Mouse (Mus musculus): ENCODE data around the gene Prss57. TPM values are rescaled to one million over a fixed set of nuclear protein-coding genes. Genes with fewer than 3 reads are reported as not detected.

Prss57 gene
- total RNA-seq, 2 experiments from 2014 or later: 0.51 TPM; not detected in 1

DNA sequence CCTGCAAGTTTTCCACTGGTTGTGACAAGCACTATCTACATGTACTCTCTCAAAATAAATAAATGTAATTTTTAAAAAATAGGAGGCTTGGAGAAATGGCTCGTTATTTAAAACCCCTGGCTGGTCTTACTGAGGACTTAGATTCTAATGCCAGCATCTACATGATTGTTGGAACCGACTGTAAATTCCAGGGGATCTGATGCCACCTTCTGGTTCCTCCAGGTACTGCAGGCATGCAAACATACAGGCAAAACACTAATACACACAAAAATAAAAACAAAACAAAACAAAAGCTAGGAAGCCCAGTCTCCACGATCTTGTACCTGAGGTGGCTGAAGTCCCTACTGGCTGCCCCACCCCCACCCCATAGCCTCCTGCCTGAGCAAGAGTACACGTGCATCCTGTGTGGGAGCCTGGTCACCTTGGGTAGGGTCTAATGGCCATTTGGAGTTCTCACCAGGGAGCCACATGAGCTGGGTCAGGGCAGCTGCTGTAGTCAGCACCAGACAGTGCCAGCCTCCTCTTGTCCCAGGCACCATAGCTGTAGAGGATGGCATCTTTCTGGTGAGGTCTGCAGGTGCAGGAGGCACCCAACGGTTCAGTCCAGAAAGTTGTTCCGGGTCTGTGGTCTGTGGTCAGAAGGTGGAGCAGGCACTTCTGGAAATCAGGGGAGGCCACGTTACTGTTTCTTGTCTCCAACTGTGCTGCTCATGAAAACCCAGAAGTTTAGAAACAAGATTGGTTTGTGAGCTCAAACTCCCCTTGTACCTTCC, 2.2 kb downstream of the Prss57 start:
- peak; percentile 80 to 87 for DNase-seq
- intact Hi-C loops (cut with DNase I): loop anchor here (1.0 to 5.0 kb wide), 2 partner anchors 20 to 91 kb away; no protein-coding TSS in a partner anchor

DNA sequence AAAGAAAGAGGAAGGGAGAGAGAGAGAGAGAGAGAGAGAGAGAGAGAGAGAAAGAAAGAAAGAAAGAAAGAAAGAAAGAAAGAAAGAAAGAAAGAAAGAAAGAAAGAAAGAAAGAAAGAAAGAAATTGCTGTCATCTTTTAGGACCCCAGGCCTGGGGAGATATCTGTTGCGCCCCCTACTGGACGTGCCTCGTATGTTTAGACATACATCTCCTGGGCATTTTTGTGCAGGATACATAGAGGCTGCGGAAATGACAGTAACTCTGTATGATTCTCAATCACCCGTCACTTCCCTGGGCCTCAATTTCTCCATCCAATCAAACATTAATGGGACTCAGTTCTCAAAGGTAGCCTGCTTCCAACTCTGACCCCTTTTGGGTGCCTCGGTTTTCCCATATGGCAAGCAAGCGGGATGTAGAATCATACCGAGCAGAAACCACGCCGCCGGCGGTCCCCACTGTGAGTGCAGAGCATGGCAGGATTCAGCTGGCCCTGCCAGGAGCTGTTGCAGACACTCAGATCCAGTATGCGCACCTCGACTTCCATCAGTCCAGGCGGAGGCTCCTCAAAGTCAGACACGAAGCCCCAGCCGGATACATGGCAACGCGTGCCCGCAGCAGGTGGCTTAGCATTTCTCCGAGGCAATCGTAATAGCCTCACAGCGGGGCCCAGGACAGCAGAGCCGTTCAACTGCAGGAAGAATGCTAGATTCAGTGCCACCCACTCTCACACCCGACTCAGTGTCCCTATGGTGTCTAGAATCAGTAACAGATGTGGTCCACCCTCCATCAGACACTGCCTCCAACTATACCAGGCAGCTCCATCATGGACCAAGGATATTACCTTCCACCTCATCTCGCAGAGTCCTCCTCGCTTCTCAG, 6.6 kb downstream of the Prss57 start:
- DNase-seq: no peak
- intact Hi-C loops (cut with DNase I): loop anchor here (5.0 kb wide), 1 partner anchor 33 kb away; no protein-coding TSS in a partner anchor

DNA sequence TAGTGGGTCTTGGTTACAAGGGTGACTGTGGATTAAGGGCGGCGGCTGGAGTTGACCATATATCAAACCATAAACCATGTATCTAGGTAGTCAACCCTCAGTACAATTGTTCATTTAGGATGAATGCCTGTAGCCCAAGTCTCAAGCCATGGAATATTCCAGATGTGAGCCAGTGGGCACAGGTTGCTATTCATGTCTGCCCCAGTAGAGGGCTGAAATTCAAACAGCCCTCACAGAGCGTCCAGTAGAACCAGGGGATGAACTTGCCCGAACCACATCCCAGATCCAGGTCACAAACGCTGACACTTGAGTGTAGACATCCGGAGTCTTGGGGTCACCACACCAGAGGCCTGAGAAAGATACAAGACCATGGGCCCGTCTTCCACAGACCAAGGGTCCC, 7.7 kb downstream of the Prss57 start:
- DNase-seq: no peak
- intact Hi-C loops (cut with DNase I): loop anchor here (5.0 kb wide), 1 partner anchor 34 kb away; no protein-coding TSS in a partner anchor

DNA sequence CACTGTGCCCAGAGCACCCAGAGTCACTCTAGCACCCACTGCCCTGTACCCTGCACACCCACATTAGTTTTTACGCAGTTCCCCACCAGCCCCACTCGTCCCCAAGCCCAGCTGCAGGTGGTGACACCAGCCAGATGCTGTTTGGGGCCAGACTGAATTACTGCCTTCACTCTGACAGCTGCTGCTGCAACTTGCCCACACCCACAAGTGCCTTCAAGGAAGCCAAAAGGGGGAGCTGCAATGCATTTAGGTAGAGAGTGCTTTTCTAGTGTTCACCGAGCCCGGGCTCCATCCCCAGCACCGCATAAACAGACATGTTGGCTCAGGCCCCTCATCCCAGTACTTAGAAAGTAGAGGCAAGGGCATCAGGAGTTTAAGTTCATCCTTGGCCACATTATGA, 8.8 kb downstream of the Prss57 start:
- intact Hi-C loops (cut with DNase I): loop anchor here (5.0 kb wide), 1 partner anchor 35 kb away; no protein-coding TSS in a partner anchor
- no peak for DNase-seq

DNA sequence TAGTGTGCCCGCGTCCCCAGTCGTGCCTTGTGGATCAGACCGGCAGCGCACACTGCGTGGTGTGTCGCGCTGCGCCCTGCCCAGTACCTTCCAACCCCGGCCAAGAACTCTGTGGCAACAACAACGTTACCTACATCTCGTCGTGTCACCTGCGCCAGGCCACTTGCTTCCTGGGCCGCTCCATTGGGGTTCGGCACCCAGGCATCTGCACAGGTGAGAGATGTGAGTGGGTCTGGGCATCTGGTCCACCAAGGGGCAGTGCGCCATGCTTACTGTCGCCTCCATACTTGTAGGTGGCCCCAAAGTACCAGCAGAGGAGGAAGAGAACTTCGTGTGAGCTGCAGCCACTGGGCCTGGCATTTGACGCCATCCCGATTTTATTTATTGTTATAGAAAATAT, 9.6 kb downstream of the Prss57 start:
- intact Hi-C loops (cut with DNase I): loop anchor here (5.0 kb wide), 1 partner anchor 36 kb away; no protein-coding TSS in a partner anchor
- DNase-seq: no peak

DNA sequence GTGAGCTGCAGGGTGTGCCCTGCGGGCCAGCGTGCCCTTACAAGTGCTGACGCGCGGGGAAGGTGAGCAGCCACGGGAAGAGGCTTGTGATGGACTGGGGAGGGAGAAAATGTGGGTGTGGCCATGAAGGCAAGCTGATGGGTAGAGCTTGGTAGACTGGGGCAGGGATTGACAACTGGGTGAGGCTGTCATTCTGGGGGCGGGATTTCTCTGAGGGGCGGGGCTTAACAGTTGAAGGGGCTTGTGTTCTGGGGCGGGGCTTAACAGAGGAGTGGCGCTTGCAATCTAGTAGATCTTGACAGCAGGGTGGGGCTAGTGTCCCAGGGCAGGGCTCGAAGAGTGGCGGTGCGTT, 10.1 kb downstream of the Prss57 start:
- DNase-seq: no peak
- intact Hi-C loops (cut with DNase I): loop anchor here (5.0 kb wide), 1 partner anchor 37 kb away; no protein-coding TSS in a partner anchor

DNA sequence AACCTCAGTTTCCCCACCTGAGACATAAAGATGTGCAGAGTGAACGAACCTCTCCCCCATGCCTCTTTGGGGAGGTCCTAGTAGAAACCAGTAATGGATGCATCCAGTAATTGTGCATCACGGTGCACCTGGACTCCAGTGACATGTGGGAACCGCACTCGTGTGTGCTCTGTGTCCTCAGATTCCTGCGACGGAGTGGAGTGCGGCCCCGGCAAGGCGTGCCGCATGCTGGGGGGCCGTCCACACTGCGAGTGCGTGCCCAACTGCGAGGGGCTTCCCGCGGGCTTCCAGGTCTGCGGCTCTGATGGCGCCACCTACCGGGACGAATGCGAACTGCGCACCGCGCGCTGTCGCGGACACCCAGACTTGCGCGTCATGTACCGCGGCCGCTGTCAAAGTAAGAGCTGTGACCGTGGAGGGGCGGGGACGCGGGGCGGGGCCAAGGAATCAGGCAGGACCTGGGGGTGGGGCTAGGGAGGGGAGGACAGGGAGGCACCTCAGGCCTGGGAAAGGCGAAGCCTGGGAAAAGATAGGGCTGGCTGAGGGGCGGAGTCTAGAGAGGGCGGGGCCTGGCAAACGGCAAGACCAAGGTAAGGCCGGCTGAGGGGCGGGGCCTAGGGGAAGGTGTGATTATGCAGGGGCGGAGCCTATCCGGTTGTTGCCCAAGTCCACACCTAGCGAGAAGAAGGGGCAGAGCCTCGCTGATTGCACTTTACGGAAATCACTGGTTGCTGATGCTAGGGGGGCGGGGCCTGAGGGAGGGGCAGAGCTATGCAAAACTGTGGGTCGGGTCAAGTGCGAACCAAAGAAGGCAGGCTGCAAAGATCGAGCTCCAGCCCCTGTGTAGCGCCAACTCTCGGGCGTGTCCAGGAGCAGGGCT, 10.7 kb downstream of the Prss57 start:
- intact Hi-C loops (cut with DNase I): loop anchor here (5.0 kb wide), 2 partner anchors 37 to 73 kb away; no protein-coding TSS in a partner anchor
- peak; percentile 93 to 96 for DNase-seq

DNA sequence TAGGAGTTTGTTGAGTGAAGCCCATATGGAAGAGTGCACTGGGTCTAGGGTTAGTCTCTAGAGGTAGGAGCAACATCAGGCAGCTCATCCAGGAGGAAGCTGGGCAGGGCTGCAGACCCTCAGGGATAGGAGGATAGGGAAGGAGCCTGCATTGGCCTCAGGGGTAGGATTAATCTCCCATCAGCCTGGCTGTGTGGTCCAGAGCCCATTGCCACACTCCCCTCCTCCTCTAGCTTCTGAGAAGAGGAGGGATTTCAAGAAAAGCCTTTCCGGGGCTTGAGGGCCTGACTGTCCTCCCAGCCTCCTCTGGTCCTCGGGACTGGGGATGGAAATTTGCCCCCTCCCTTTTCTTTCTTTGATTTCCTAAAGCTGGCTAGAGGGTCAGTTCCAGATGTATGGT, 11.6 kb downstream of the Prss57 start:
- intact Hi-C loops (cut with DNase I): loop anchor here (5.0 kb wide), 1 partner anchor 72 kb away; no protein-coding TSS in a partner anchor
- no peak for DNase-seq

DNA sequence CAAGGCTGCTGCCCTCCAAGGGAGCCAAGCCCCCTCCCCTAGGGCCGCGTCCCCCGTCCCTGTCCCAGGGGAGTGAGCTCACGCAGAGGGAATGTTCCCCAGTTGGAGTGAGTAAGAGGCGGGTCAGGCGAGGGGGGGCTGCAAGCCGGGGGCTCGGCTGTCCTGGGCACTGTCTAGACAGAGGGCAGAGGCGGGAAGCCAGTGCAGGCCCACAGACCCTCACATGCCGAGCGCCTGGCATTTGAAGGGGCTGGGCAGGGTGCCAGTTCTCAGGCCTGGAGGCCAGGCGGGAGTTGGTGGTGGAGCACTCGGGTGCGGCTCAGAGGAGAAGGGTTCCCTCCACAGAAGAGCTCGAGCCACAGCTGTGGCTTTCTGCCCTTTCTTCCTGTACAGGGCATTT, 12.8 kb downstream of the Prss57 start:
- peak; percentile 53 to 63 for DNase-seq
- intact Hi-C loops (cut with DNase I): loop anchor here (5.0 kb wide), 1 partner anchor 71 kb away; no protein-coding TSS in a partner anchor

DNA sequence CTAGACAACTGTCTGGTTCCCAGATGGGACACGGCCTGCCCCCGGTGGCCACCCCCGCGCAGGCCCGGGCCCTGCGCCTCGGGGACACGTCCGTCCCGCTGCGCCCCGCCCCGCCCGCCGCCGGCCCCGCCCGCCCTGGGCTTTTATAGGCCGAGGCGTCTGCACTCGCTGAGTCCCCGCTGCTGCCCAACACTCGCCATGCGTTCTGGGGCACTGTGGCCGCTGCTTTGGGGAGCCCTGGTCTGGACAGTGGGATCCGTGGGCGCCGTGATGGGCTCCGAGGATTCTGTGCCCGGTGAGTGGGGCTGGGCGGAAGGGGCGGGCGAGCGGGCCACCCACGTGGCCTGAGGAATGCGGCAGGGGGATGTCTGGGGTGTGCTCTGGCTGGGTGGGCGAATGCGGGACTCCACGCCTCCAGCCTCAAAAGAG, 13.6 kb downstream of the Prss57 start, which contains the start of gene Fstl3:
TSS of gene Fstl3 (plus strand) at position 170 of the 429 bp plus-strand sequence.
- peak in 1 of 2 experiments; percentile 45 for DNase-seq
- intact Hi-C loops (cut with DNase I): loop anchor here (5.0 kb wide), 1 partner anchor 70 kb away; no protein-coding TSS in a partner anchor

DNA sequence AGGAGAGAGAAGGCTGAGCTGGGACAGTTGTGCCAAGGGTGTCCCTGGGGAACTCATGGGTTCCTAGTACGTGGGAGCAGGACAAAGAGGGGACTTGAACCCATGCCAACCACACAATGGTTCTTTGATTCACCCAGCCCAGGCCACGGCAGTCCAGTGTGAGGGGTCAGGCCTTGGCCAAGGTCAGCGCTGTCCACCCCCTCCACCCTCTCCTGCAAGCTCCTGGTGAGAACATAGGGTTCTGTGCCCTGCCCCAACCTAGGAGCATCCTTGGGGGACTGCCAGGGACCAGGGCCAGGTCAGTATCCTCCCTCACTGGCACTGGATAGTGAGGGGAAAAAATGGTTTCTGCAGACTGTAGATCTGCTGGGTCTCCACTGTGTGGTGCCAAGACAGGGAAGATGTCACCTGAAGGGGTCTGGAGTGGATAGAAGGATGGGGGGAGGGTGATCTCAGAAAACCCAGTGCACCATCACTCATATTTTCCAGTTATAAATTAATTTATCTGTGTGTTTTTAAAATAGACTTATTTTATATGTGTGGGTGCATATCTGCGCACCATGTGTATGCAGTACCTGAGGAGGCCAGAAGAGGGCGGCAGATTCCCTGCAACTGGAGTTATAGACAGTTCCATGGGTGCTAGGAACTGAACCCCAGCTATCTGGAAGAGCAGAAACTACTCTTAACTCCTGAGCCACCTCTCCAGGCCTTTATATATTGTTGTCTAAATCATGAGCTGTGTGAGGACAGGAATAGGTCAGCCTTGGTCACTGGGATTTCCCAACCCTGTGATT, 16.1 kb downstream of the Prss57 start:
- intact Hi-C loops (cut with DNase I): loop anchor here (5.0 kb wide), 1 partner anchor 67 kb away; no protein-coding TSS in a partner anchor
- no peak for DNase-seq

DNA sequence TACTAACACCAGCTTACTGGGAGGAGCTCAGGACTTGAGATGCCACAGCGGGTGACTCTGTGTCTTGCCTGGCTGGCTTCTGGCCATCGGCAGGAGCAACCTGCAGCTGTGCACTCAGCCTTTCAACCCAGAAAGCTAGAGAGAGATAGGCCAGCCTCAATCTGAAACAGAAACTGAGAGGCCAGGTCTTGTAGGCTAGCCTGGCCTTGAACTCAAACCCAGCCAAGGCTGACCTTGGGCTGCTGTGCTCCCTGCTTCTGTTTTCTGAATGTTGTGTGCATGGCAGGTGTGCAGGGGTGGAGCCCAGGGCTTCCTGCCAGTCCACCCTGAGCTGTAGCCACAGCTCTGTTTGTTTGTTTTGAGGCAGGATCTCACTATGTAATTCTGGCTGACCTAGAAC, 17.6 kb downstream of the Prss57 start:
- DNase-seq: no peak
- intact Hi-C loops (cut with DNase I): no loop called here

DNA sequence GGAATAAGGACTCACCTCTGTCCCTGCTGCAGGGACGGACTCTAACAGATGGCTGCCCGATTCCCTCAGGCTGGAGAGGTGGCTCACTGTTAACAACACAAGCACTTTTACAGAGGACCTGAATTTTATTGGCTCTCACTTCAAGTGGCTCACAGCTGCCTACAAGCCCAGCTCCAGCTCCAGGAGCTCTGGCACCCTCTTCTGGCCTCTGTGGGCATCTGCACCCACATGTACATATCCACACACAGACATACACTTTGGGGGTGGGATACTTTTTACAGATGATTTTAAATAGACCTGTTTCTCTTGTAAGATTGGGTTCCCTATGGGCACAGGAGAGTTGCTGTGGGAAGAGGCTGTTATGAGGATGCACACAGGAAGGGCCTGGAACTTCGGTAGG, 18.4 kb downstream of the Prss57 start:
- DNase-seq: no peak
- intact Hi-C loops (cut with DNase I): no loop called here

DNA sequence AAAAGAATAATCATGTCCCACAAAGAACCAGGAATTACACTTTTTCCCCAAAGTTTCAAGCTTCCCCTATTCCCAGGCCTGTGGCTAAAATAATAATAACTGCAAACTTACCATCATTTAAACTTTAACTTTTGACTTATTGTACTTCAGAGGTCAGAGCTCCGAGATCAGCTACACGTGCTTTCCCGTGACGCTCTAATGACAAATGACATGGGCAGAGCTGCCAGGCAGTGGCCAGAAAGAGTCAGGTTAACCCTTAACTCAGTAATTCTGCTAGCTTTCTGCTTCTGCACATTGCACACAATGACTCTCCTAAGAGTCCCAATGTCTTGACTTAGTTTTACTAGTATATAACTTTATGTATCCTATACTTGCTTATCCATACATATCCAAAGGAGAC, 21.4 kb downstream of the Prss57 start:
- no peak for DNase-seq
- intact Hi-C loops (cut with DNase I): no loop called here

DNA sequence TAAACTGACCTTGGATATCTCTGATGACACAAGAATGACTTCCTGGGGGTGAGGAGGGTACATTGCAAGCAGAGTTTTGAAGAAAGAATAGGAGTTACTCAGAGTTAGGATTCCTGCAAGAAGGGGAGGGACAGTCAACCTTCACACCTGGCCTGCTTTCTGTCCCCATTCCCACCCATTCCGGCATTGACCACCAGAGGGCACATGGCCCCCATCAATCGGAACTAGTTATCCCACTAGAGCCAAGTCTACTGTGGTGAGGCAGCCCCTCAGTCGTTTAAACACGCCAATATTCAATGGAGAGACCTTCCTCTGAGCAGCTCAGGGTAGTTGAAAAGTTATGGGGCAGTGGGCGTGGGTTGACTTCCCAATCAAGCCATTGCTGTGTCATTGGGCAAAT, 22.4 kb downstream of the Prss57 start:
- intact Hi-C loops (cut with DNase I): loop anchor here (1.0 kb wide), 1 partner anchor 21 kb away; no protein-coding TSS in a partner anchor
- peak; percentile 75 to 82 for DNase-seq

DNA sequence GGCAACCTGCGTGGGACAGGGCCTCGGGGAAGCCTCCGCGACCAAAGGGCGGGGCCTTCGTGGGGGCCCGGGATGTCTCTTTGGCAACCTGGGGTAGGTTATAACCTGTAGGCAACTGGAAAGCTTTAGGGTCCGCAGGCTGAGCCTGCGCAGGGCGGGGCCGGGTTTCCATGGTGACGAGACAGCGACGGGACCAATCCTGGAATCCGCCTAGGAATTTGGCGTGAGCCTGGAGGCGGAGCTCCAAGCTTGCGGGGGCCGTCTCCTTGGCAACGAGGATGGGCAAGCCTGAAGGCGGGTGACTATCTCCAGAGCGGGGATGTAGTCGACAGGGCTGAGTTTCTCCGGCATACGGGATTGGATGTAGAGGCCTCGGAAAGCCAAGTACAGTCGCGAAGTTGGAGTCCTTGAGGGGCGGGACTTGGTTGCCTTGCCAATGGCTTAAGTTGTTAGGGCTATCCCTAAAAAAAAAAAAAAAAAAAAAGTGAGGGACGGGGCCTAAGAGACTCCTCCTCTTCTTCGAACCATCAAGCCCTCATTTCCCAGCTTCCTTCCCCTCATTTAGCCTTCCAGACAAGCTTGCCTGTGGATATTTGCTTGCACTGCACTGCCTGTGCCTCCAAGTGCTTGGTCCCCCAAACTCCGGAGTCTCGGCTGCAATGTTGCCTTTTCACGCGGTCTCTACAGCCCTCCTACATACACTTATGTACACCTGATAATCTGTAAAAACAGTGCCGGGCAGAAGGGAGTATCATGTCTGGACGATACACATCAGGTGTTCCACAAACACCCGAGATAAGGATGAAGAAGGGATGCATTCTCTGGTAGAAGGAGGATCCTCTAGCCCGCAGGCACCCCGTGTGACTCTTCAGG, 23.2 kb downstream of the Prss57 start:
- DNase-seq: peak; percentile 91 to 94
- intact Hi-C loops (cut with DNase I): loop anchor here (1.0 kb wide), 1 partner anchor 22 kb away; no protein-coding TSS in a partner anchor

DNA sequence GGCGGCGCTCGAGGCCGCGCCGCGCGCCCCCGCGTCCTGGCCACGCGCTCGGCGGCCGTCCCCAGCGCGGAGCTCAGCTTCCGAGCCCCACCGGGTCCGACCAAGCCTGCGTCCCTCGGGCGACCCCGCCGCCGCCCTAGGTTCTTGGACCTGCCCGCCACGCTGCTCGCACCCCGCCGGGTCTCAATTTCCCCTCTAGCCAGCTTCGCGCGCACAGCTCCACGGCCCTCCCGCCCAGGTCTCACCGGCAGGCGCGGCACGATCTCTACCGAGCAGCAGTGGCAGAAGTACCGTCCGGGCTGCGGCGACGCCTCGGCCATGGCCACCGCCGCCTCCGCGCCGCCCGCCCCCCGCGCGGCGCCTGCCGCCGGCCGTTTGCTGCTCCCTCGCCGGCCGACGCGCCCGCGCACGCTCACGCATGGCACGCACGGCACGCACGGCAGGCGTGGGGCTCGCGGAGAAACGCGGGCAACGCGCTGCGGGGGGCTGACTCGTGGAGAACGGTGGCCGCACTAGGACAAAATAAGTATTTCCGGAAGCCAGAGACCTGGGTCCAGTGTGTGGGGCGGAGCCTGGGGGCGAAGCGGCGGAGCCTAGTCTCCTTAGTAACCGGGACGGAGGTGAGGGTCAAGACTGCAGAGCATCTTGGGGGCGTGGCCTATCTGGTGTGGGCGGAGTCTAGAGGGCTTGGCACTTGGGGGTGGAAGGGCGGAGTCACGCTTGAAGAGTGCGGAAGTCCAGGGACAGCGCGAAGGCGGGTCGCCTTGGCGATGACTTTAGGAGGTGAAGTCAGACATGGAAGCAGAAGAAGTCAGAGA, 24.0 kb downstream of the Prss57 start, which contains the start of gene Rnf126:
TSS of gene Rnf126 (minus strand) at position 445 of the 818 bp plus-strand sequence.
- intact Hi-C loops (cut with DNase I): no loop called here
- DNase-seq: peak; percentile 99
